Mouse (Mus musculus) lung, embryonic 16.5 days (tissue): ENCODE data around the gene Ctsh. TPM values are rescaled to one million over a fixed set of nuclear protein-coding genes. Genes with fewer than 3 reads are reported as not detected.
"Not testable (repeated sequence)": the region's sequence is repeated elsewhere in the genome, so short reads cannot be mapped to it uniquely, and the experiment has no call there.

Experiments used
- ATAC-seq: fragments of 200-750 bp; cut with Nextera tagmentation; 2 replicates; pipeline ENCODE4 v1.8.0; 2017; ENCODE audit warnings: low read depth, mild to moderate bottlenecking, moderate library complexity
- H3K27ac ChIP-seq: fragments of 300-500 bp; sonication (generic); 2 replicates; pipeline ENCODE4 v1.5.1; 2014; ENCODE audit warnings: mild to moderate bottlenecking, control low read depth, low read length
- H3K27me3 ChIP-seq: fragments of 300-500 bp; sonication (generic); 2 replicates; pipeline ENCODE4 v1.6.1; 2014; ENCODE audit warnings: low read depth, low read length, mixed read lengths; ENCODE audit not compliant: control insufficient read depth, insufficient read depth
- H3K36me3 ChIP-seq: fragments of 300-500 bp; sonication (generic); 2 replicates; pipeline ENCODE4 v1.6.1; 2014; ENCODE audit warnings: low read length; ENCODE audit not compliant: control insufficient read depth, insufficient read depth
- H3K4me1 ChIP-seq: fragments of 300-500 bp; sonication (generic); replicated peaks from 2 replicates; pipeline ENCODE4 v1.6.1; 2014; ENCODE audit warnings: low read length, mixed read lengths; ENCODE audit not compliant: control insufficient read depth, insufficient read depth
- H3K4me2 ChIP-seq: fragments of 300-500 bp; sonication (generic); 2 replicates; pipeline ENCODE4 v1.6.1; 2014; ENCODE audit warnings: low read depth, low read length, control low read depth
- H3K4me3 ChIP-seq: fragments of 300-500 bp; sonication (generic); 2 replicates; pipeline ENCODE4 v1.5.1; 2014; ENCODE audit warnings: mild to moderate bottlenecking, low read length, control low read depth
- H3K9ac ChIP-seq: fragments of 300-500 bp; sonication (generic); 2 replicates; pipeline ENCODE4 v1.6.1; 2014; ENCODE audit warnings: low read length, control low read depth
- H3K9me3 ChIP-seq: fragments of 300-500 bp; sonication (generic); 2 replicates; pipeline ENCODE4 v1.6.1; 2016; ENCODE audit warnings: low read length; ENCODE audit not compliant: control insufficient read depth
- WGBS: fragments of 180-500 bp; shearing (Covaris S2); extraction: QIAGEN DNeasy Blood & Tissue Kit; methylation state at CpG from one replicate; pipeline ENCODE4 v1.1.7; 2014; 5-methylcytosine and 5-hydroxymethylcytosine counted together
- polyA plus RNA-seq: library from polyadenylated mRNA; unstranded; fragments of >200 nt; fragmentation: Nextera tagmentation; extraction: Ambion mirVana; gene quantifications from 2 replicates; pipeline ENCODE4 v1.2.1, GENCODE M21; 2015

Gene Ctsh
- polyA plus RNA-seq, 1 experiment from 2014 or later, result 831 TPM

GRCm38 (mm10) chr9:90047937-90048627 lies 5.9 kb upstream of the Ctsh start:
- H3K4me3 ChIP-seq, result no peak overlapping the region
- 29% methylated on average over 5 of the region's 5 CpGs for WGBS
- H3K27me3 ChIP-seq, result no peaks in the 10 kb centered on the region
- H3K4me1 ChIP-seq, result no peaks in the 10 kb centered on the region
- H3K27ac ChIP-seq, result peak overlapping the region; percentile 14
- H3K9ac ChIP-seq, result no peak overlapping the region
- peak; percentile 60 for ATAC-seq
- H3K9me3 ChIP-seq, result peaks cover 6% of the 10 kb centered on the region; the same call in 1 of the 2 replicates
- no peaks in the 10 kb centered on the region for H3K36me3 ChIP-seq
- H3K4me2 ChIP-seq, result no peak overlapping the region

GRCm38 (mm10) chr9:90054371-90055145 lies 606 bp downstream of the Ctsh start:
- WGBS, result 0% methylated on average over 36 of the region's 37 CpGs
- Histone ChIP-seq H3K36me3 (no peaks in the 10 kb centered on the region), H3K4me3 (peak overlapping the region; percentile 65), H3K4me1 (0 out of 2 replicates have a peak, but pooled peaks cover 3% of the 10 kb centered on the region), H3K9me3 (no peaks in the 10 kb centered on the region), H3K9ac (peak overlapping the region; percentile 83), H3K4me2 (peak overlapping the region; percentile 71), H3K27ac (peak overlapping the region; percentile 81), H3K27me3 (no peaks in the 10 kb centered on the region)
- ATAC-seq, result peak; percentile 94

GRCm38 (mm10) chr9:90055409-90055808 lies 1.5 kb downstream of the Ctsh start:
- H3K4me2 ChIP-seq, result peak overlapping the region; percentile 71
- no peaks in the 10 kb centered on the region for H3K9me3 ChIP-seq
- H3K9ac ChIP-seq, result peak overlapping the region; percentile 59
- H3K27me3 ChIP-seq, result no peaks in the 10 kb centered on the region
- ATAC-seq, result no peak
- H3K36me3 ChIP-seq, result no peaks in the 10 kb centered on the region
- H3K4me1 ChIP-seq, result 0 out of 2 replicates have a peak, but pooled peaks cover 3% of the 10 kb centered on the region
- 35% methylated on average over 5 of the region's 5 CpGs for WGBS
- peak overlapping the region; percentile 65 for H3K4me3 ChIP-seq
- H3K27ac ChIP-seq, result no peak overlapping the region

GRCm38 (mm10) chr9:90055911-90056310 lies 2.0 kb downstream of the Ctsh start:
- no peak for ATAC-seq
- Histone ChIP-seq H3K9me3 (no peaks in the 10 kb centered on the region), H3K9ac (peak overlapping the region; percentile 59; the same call in 1 of the 2 replicates), H3K4me3 (peak overlapping the region; percentile 65), H3K36me3 (no peaks in the 10 kb centered on the region), H3K27me3 (no peaks in the 10 kb centered on the region), H3K4me1 (0 out of 2 replicates have a peak, but pooled peaks cover 3% of the 10 kb centered on the region), H3K27ac (no peak overlapping the region), H3K4me2 (peak overlapping the region; percentile 71)
- WGBS, result 81% methylated on average over 3 of the region's 3 CpGs

GRCm38 (mm10) chr9:90056716-90057115 lies 2.8 kb downstream of the Ctsh start:
- Histone ChIP-seq H3K36me3 (no peaks in the 10 kb centered on the region), H3K9ac (no peak overlapping the region), H3K9me3 (no peaks in the 10 kb centered on the region), H3K4me3 (peak overlapping the region; percentile 65), H3K4me2 (peak overlapping the region; percentile 71), H3K4me1 (0 out of 2 replicates have a peak, but pooled peaks cover 3% of the 10 kb centered on the region), H3K27me3 (no peaks in the 10 kb centered on the region), H3K27ac (no peak overlapping the region)
- WGBS, result 84% methylated on average over 2 of the region's 2 CpGs
- ATAC-seq, result no peak

GRCm38 (mm10) chr9:90059828-90060573 lies 6.0 kb downstream of the Ctsh start:
- no peak overlapping the region for H3K27ac ChIP-seq

GRCm38 (mm10) chr9:90060574-90060875 lies 6.6 kb downstream of the Ctsh start:
- Histone ChIP-seq H3K4me2 (no peak overlapping the region), H3K27ac (no peak overlapping the region), H3K36me3 (peaks cover 4% of the 10 kb centered on the region; the same call in 1 of the 2 replicates), H3K9ac (no peak overlapping the region), H3K4me3 (no peak overlapping the region), H3K27me3 (no peaks in the 10 kb centered on the region), H3K4me1 (no peaks in the 10 kb centered on the region), H3K9me3 (no peaks in the 10 kb centered on the region)
- no peak for ATAC-seq
- WGBS, result 76% methylated on average over 2 of the region's 2 CpGs

More at GRCm38 (mm10) chr9:90059828-90060573, 6.0 kb downstream of the Ctsh start:
- no peak overlapping the region for H3K4me3 ChIP-seq
- H3K9ac ChIP-seq, result no peak overlapping the region
- no peaks in the 10 kb centered on the region for H3K4me1 ChIP-seq
- H3K9me3 ChIP-seq, result no peaks in the 10 kb centered on the region
- 0 out of 2 replicates have a peak, but pooled peaks cover 4% of the 10 kb centered on the region for H3K36me3 ChIP-seq
- 71% methylated on average over 9 of the region's 9 CpGs for WGBS
- H3K4me2 ChIP-seq, result no peak overlapping the region
- no peaks in the 10 kb centered on the region for H3K27me3 ChIP-seq
- no peak for ATAC-seq

- not testable (repeated sequence) for H3K4me2 ChIP-seq, H3K9me3 ChIP-seq, H3K27me3 ChIP-seq, H3K4me1 ChIP-seq, H3K9ac ChIP-seq, ATAC-seq, H3K4me3 ChIP-seq, H3K36me3 ChIP-seq, H3K27ac ChIP-seq
- WGBS, result 92% methylated on average over 5 of the region's 5 CpGs
These were observed 7.0 kb downstream of the Ctsh start for GRCm38 (mm10) chr9:90060932-90061331.

- no peak for ATAC-seq
- 59% methylated on average over 2 of the region's 2 CpGs for WGBS
- Histone ChIP-seq H3K4me3 (no peak overlapping the region), H3K36me3 (peaks cover 4% of the 10 kb centered on the region; the same call in 1 of the 2 replicates), H3K4me1 (peaks cover 3% of the 10 kb centered on the region; the same call in 1 of the 2 replicates), H3K4me2 (no peak overlapping the region), H3K9me3 (no peaks in the 10 kb centered on the region), H3K9ac (no peak overlapping the region), H3K27me3 (no peaks in the 10 kb centered on the region), H3K27ac (no peak overlapping the region)
These were observed 13.4 kb downstream of the Ctsh start for GRCm38 (mm10) chr9:90067341-90067740.
